Mouse (Mus musculus) central nervous system, embryonic 11.5 days (tissue): ENCODE measurements around the gene Gm13212. TPM values are rescaled to one million over a fixed set of nuclear protein-coding genes. Genes with fewer than 3 reads are reported as not detected.

Experiments
- polyA plus RNA-seq: library from polyadenylated mRNA; depleted of rRNA; stranded (reverse); fragments of >200 nt; gene quantifications from 2 replicates; pipeline ENCODE4 v1.2.3, GENCODE M21; 2012; rRNA removed

Gene Gm13212
- 0.48 and 1.1 TPM in 2 replicates for polyA plus RNA-seq

DNA sequence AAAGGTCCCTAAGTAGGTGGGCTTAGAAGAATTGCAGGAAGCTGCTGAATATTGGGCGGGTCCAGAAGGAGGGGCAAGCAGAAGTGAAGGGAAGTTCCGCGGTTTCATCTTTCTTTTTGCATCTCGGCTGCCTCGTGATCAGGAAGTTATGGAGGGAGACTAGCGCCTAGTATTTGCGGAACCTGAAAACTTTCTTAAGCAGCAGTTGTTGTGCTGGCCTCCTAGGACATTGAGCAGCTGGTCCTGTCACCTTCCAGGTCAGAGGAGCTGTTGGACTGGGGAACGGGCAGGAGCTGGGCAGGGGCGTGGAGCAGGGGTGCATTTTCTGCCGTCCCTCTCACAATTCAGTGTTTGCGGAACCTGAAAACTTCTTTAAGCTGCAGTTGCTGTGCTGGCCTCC, at the start of gene Gm13212:
Gene Gm13212, plus strand, starts transcription at position 89 of the 400 bp plus-strand sequence.

DNA sequence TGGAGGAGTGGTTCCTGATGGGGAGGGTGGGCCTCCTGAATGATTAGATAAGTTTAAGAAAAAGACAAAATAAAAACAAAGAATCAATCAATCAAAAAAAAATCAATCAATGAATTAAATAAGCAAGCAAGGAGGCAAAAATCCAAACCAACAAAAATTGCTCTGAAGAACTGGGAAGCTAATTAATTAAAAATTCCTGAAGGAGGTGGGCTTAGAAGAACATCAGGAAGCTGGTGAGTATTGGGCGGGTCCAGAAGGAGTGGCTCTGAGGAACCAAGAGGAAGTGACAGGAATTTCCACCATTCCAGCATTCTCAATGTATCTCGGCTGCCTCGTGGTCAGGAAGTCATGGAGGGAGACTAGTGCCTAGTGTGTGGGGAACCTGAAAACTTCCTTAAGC, 85.4 kb downstream of the Gm13212 start, which contains the start of gene Zfp980:
Gene Zfp980, plus strand, starts transcription at position 301 of the 400 bp plus-strand sequence.

Other genes starting within 250 kb of the Gm13212 start
- 0.01 TPM in 1 of 2 replicates, not detected in the other for gene Zfp990, start 74.4 kb upstream of the Gm13212 start, polyA plus RNA-seq
- gene Zfp980, start 85.5 kb downstream of the Gm13212 start, polyA plus RNA-seq = 0.06 and 0.11 TPM in 2 replicates